ENCODE assay signal across 25 mouse cellular contexts in the genomic region with DNA sequence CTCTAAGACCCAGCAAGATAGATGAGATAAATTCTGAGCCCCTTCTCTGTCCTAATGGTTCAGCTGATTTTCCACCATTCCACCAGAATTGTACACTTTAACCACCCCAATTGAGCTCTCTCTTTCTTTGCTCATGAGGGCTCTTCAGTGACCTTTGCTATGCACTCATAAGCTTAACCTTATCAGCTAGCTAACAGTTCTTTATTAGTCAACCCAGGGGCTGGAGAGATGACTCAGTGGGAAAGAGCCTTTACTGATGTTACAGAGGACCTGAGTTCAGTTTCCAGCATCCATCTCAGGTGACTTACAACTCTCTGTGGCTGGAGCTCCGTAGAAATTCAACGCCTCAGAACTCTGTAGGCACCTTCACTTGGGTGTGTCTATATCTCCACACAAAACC. TPM values are rescaled to one million over a fixed set of nuclear protein-coding genes. Genes with fewer than 3 reads are reported as not detected.
A peak's percentile ranks its signal among the peaks of the same experiment; 100 is the strongest.
DNase-seq lines count a peak whose midpoint lies in the region; ATAC-seq and TF ChIP-seq lines count a peak whose summit lies in the region.
"Had no signal": no experiment of that assay in that cellular context is flagged by ENCODE, and none has a peak within 500 bp of the region (broad histone marks: within the 10 kb centered on the region; RNA-seq: fewer than 3 reads in every experiment).

No protein-coding gene starts in this region.

- no peak for TF ChIP-seq CTCF in lung, postnatal 0 days (IDR thresholded peaks at IDR 0.05)

- H3K4me1 ChIP-seq in lung, postnatal 0 days (ENCODE audit: insufficient read depth, low read depth, low read length) = no peaks in the 10 kb centered on the region
- no peaks in the 10 kb centered on the region for H3K4me1 ChIP-seq in intestine, embryonic 15.5 days (replicated peaks)
- H3K4me1 ChIP-seq in liver, embryonic 16.5 days (ENCODE audit: control insufficient read depth, low read depth, low read length) = no peaks in the 10 kb centered on the region
- H3K4me1 ChIP-seq: embryonic facial prominence, embryonic 15.5 days; forebrain, embryonic 10.5 days; heart, embryonic 13.5 days; hindbrain, embryonic 12.5 days had no signal

- H3K9me3 ChIP-seq in lung, postnatal 0 days (ENCODE audit: low read length) = no peaks in the 10 kb centered on the region
- H3K9me3 ChIP-seq in intestine, embryonic 15.5 days = no peaks in the 10 kb centered on the region
- H3K9me3 ChIP-seq in liver, embryonic 16.5 days (replicated peaks; ENCODE audit: control insufficient read depth, low read length) = no peaks in the 10 kb centered on the region; the same call in 1 of the 2 replicates
- H3K9me3 ChIP-seq: embryonic facial prominence, embryonic 15.5 days; hindbrain, embryonic 12.5 days had no signal

- H3K9ac ChIP-seq in lung, postnatal 0 days (replicated peaks; ENCODE audit: low read depth) = no peak overlapping the region
- no peak overlapping the region for H3K9ac ChIP-seq in intestine, embryonic 15.5 days
- H3K9ac ChIP-seq in liver, embryonic 16.5 days (ENCODE audit: low read depth, low read length) = no peak overlapping the region
- H3K9ac ChIP-seq: embryonic facial prominence, embryonic 15.5 days; heart, embryonic 13.5 days; hindbrain, embryonic 12.5 days had no signal

- H3K36me3 ChIP-seq in lung, postnatal 0 days (ENCODE audit: insufficient read depth, low read length) = no peaks in the 10 kb centered on the region
- no peaks in the 10 kb centered on the region for H3K36me3 ChIP-seq in intestine, embryonic 15.5 days
- H3K36me3 ChIP-seq in liver, embryonic 16.5 days (ENCODE audit: control insufficient read depth, insufficient read depth) = no peaks in the 10 kb centered on the region
- H3K36me3 ChIP-seq: embryonic facial prominence, embryonic 15.5 days; forebrain, embryonic 10.5 days; G1E; heart, embryonic 13.5 days; hindbrain, embryonic 12.5 days had no signal

- peak; percentile 62 for ATAC-seq in lung, postnatal 0 days
- peak; percentile 79 for ATAC-seq in intestine, embryonic 15.5 days
- ATAC-seq in liver, embryonic 16.5 days (ENCODE audit: low read depth) = peak; percentile 57; the same call in 1 of the 2 replicates
- ATAC-seq: CD4-positive, CD25-positive, alpha-beta regulatory T cell, adult 4 months; forebrain, embryonic 14.5 days had no signal

- peak; percentile 51 for DNase-seq in lung, postnatal 0 days (ENCODE audit: low spot score)
- no peak for DNase-seq in lung, postnatal 25 days (ENCODE audit: low spot score)
- no peak for DNase-seq in cerebellum, postnatal 25 days
- no peak for DNase-seq in yolk sac, embryonic 10.5 days (ENCODE audit: low spot score)
- DNase-seq in left cerebral cortex, adult 18-20 months (ENCODE audit: low spot score in 2 of 2) = no peak
- DNase-seq: adrenal gland, adult 8-10 months; adrenal gland, postnatal 36 days; B cell, adult 2 months; cerebellum, adult 2 months; cerebellum, postnatal 10 days; embryo, embryonic 11 days; gastrocnemius, adult 2 months; gastrocnemius, postnatal 25 days; heart, adult 11 months; heart, postnatal 4 days had no signal

- no peak overlapping the region for H3K4me3 ChIP-seq in lung, postnatal 0 days (ENCODE audit: low read depth, low read length)
- H3K4me3 ChIP-seq in intestine, embryonic 15.5 days (replicated peaks) = no peak overlapping the region
- H3K4me3 ChIP-seq in liver, embryonic 16.5 days (ENCODE audit: low read depth, low read length) = no peak overlapping the region
- H3K4me3 ChIP-seq: embryonic facial prominence, embryonic 15.5 days; erythroblast, embryonic 14.5 days; forebrain, embryonic 10.5 days; gastrocnemius, adult 2 months; heart, embryonic 13.5 days; hindbrain, embryonic 12.5 days had no signal

- H3K4me2 ChIP-seq in lung, postnatal 0 days (replicated peaks; ENCODE audit: low read depth, low read length) = no peak overlapping the region
- no peak overlapping the region for H3K4me2 ChIP-seq in intestine, embryonic 15.5 days (replicated peaks)
- no peak overlapping the region for H3K4me2 ChIP-seq in liver, embryonic 16.5 days (ENCODE audit: low read depth, low read length)
- H3K4me2 ChIP-seq: embryonic facial prominence, embryonic 15.5 days; heart, embryonic 13.5 days; hindbrain, embryonic 12.5 days had no signal

- no peaks in the 10 kb centered on the region for H3K27me3 ChIP-seq in lung, postnatal 0 days (replicated peaks; ENCODE audit: insufficient read depth, low read length)
- no peaks in the 10 kb centered on the region for H3K27me3 ChIP-seq in intestine, embryonic 15.5 days (replicated peaks)
- no peaks in the 10 kb centered on the region for H3K27me3 ChIP-seq in liver, embryonic 16.5 days (ENCODE audit: control insufficient read depth, insufficient read depth, low read depth, low read length)
- H3K27me3 ChIP-seq: embryonic facial prominence, embryonic 15.5 days; heart, embryonic 13.5 days; hindbrain, embryonic 12.5 days had no signal

- peak; percentile 30; the same call in 1 of the 2 replicates for TF ChIP-seq EP300 in lung, postnatal 0 days (IDR thresholded peaks at IDR 0.05)

- no peak overlapping the region for H3K27ac ChIP-seq in lung, postnatal 0 days (ENCODE audit: low read length)
- H3K27ac ChIP-seq in intestine, embryonic 15.5 days = no peak overlapping the region
- H3K27ac ChIP-seq in liver, embryonic 16.5 days (ENCODE audit: low read length) = no peak overlapping the region
- H3K27ac ChIP-seq: embryonic facial prominence, embryonic 15.5 days; forebrain, embryonic 10.5 days; gastrocnemius, adult 2 months; heart, embryonic 13.5 days; hindbrain, embryonic 12.5 days had no signal

- 56% methylated on average over 2 of the region's 2 CpGs for WGBS in lung, postnatal 0 days
- 75% methylated on average over 2 of the region's 2 CpGs for WGBS in intestine, embryonic 15.5 days
- WGBS in liver, embryonic 16.5 days (ENCODE audit: insufficient replicate concordance) = 71% methylated on average over 2 of the region's 2 CpGs

RNA-seq across cellular contexts. Expression of a gene that starts 11.0 kb away (rescaled TPM):
- 47.9 and 49.9 TPM in 2 replicates for polyA plus RNA-seq in lung, postnatal 0 days (2015; fragmentation: Nextera tagmentation; extraction: Ambion mirVana)
- polyA plus RNA-seq in intestine, embryonic 15.5 days (2015; fragmentation: Nextera tagmentation; extraction: Ambion mirVana) = 57.7 and 66.6 TPM in 2 replicates
- polyA plus RNA-seq in liver, embryonic 16.5 days (2015; fragmentation: Nextera tagmentation; extraction: Ambion mirVana) = 33.5 and 35.6 TPM in 2 replicates
- total RNA-seq in left cerebral cortex, adult 18-20 months (2021) = 10 to 100 TPM; 49.8 to 59.9 TPM

RNA-seq across cellular contexts. Expression of a gene that starts 53.1 kb away (rescaled TPM):
- polyA plus RNA-seq in lung, postnatal 0 days (2015; fragmentation: Nextera tagmentation; extraction: Ambion mirVana) = 9.1 and 10.1 TPM in 2 replicates
- polyA plus RNA-seq in intestine, embryonic 15.5 days (2015; fragmentation: Nextera tagmentation; extraction: Ambion mirVana) = 5.5 and 8.1 TPM in 2 replicates
- 1.8 TPM in 2 replicates for polyA plus RNA-seq in liver, embryonic 16.5 days (2015; fragmentation: Nextera tagmentation; extraction: Ambion mirVana)
- 10 to 100 TPM; 54.4 to 54.8 TPM for total RNA-seq in left cerebral cortex, adult 18-20 months (2021)
